Mouse (Mus musculus): ENCODE measurements around the gene Agmat. TPM values are rescaled to one million over a fixed set of nuclear protein-coding genes. Genes with fewer than 3 reads are reported as not detected.
A peak's percentile ranks its signal among the peaks of the same experiment; 100 is the strongest.

Agmat gene
- polyA plus RNA-seq, 1 experiment: 13.3 TPM

- Histone ChIP-seq H3K27me3 (ENCODE audit: control insufficient read depth, insufficient read depth, low read length) (no peaks in the 10 kb centered on the region), H3K27ac (ENCODE audit: insufficient read depth, low read depth, low read length) (peak within 1 kb of the TSS; percentile 52), H3K4me1 (ENCODE audit: control insufficient read depth, insufficient read depth, insufficient read length, low read length) (peaks cover 11% of the 10 kb centered on the region; the same call in 1 of the 2 replicates), H3K36me3 (ENCODE audit: control insufficient read depth, insufficient read depth, low read length) (peaks cover 5% of the 10 kb centered on the region), H3K4me3 (ENCODE audit: low read depth, low read length) (peak within 1 kb of the TSS; percentile 88)
- under 1% methylated on average over 42 of the region's 42 CpGs for WGBS
- TF ChIP-seq CTCF (IDR thresholded peaks at IDR 0.05; ENCODE audit: extremely low read depth, insufficient read length, insufficient replicate concordance, low read depth, low read length) (no peak), POLR2A (IDR thresholded peaks at IDR 0.05; ENCODE audit: low read depth, low read length) (peak; percentile 94)
These were observed 44.1 kb downstream of the Agmat start, which contains the start of gene Dnajc16 for GRCm38 (mm10) chr4:141790524-141790990. TSS of gene Dnajc16 (minus strand) at chr4:141790931.

GRCm38 (mm10) chr4:141791486-141791885 is 45.0 kb downstream of the Agmat start:
- TF ChIP-seq POLR2A (IDR thresholded peaks at IDR 0.05; ENCODE audit: low read depth, low read length) (no peak), CTCF (IDR thresholded peaks at IDR 0.05; ENCODE audit: extremely low read depth, insufficient read length, insufficient replicate concordance, low read depth, low read length) (no peak)
- Histone ChIP-seq H3K27ac (ENCODE audit: insufficient read depth, low read depth, low read length) (no peak overlapping the region; the same call in 1 of the 2 replicates), H3K36me3 (ENCODE audit: control insufficient read depth, insufficient read depth, low read length) (peaks cover 5% of the 10 kb centered on the region), H3K27me3 (ENCODE audit: control insufficient read depth, insufficient read depth, low read length) (no peaks in the 10 kb centered on the region), H3K4me3 (ENCODE audit: low read depth, low read length) (no peak overlapping the region), H3K4me1 (ENCODE audit: control insufficient read depth, insufficient read depth, insufficient read length, low read length) (peaks cover 11% of the 10 kb centered on the region; the same call in 1 of the 2 replicates)
- WGBS: 84% methylated on average over 7 of the region's 7 CpGs

GRCm38 (mm10) chr4:141791951-141792350 is 45.5 kb downstream of the Agmat start:
- Histone ChIP-seq H3K27ac (ENCODE audit: insufficient read depth, low read depth, low read length) (no peak overlapping the region), H3K36me3 (ENCODE audit: control insufficient read depth, insufficient read depth, low read length) (peaks cover 8% of the 10 kb centered on the region), H3K27me3 (ENCODE audit: control insufficient read depth, insufficient read depth, low read length) (no peaks in the 10 kb centered on the region), H3K4me1 (ENCODE audit: control insufficient read depth, insufficient read depth, insufficient read length, low read length) (peaks cover 10% of the 10 kb centered on the region; the same call in 1 of the 2 replicates), H3K4me3 (ENCODE audit: low read depth, low read length) (no peak overlapping the region)
- WGBS: 77% methylated on average over 8 of the region's 8 CpGs
- TF ChIP-seq POLR2A (IDR thresholded peaks at IDR 0.05; ENCODE audit: low read depth, low read length): no peak

- H3K27me3 ChIP-seq (ENCODE audit: control insufficient read depth, insufficient read depth, low read length): no peaks in the 10 kb centered on the region
- H3K4me3 ChIP-seq (ENCODE audit: low read depth, low read length): peak overlapping the region; percentile 88
- peaks cover 9% of the 10 kb centered on the region; the same call in 1 of the 2 replicates for H3K4me1 ChIP-seq (ENCODE audit: control insufficient read depth, insufficient read depth, insufficient read length, low read length)
- TF ChIP-seq POLR2A (IDR thresholded peaks at IDR 0.05; ENCODE audit: low read depth, low read length) (no peak), CTCF (IDR thresholded peaks at IDR 0.05; ENCODE audit: extremely low read depth, insufficient read length, insufficient replicate concordance, low read depth, low read length) (no peak)
- peak overlapping the region; percentile 80 for H3K27ac ChIP-seq (ENCODE audit: insufficient read depth, low read depth, low read length)
- H3K36me3 ChIP-seq (ENCODE audit: control insufficient read depth, insufficient read depth, low read length): peaks cover 13% of the 10 kb centered on the region
- 10% methylated on average over 10 of the region's 10 CpGs for WGBS
These were observed 46.2 kb downstream of the Agmat start for GRCm38 (mm10) chr4:141792554-141793281.

- Histone ChIP-seq H3K27me3 (ENCODE audit: control insufficient read depth, insufficient read depth, low read length) (no peaks in the 10 kb centered on the region), H3K4me3 (ENCODE audit: low read depth, low read length) (peak within 1 kb of the TSS; percentile 88), H3K36me3 (ENCODE audit: control insufficient read depth, insufficient read depth, low read length) (peaks cover 11% of the 10 kb centered on the region), H3K4me1 (ENCODE audit: control insufficient read depth, insufficient read depth, insufficient read length, low read length) (peaks cover 9% of the 10 kb centered on the region; the same call in 1 of the 2 replicates), H3K27ac (ENCODE audit: insufficient read depth, low read depth, low read length) (peak within 1 kb of the TSS; percentile 95)
- peak; percentile 68 for TF ChIP-seq POLR2A (IDR thresholded peaks at IDR 0.05; ENCODE audit: low read depth, low read length)
- TF ChIP-seq CTCF (IDR thresholded peaks at IDR 0.05; ENCODE audit: extremely low read depth, insufficient read length, insufficient replicate concordance, low read depth, low read length): peak; percentile 15; the same call in 1 of the 2 replicates
- 2% methylated on average over 77 of the region's 80 CpGs for WGBS
These were observed 47.0 kb downstream of the Agmat start, which contains the start of gene Casp9 for GRCm38 (mm10) chr4:141793282-141794151. TSS of gene Casp9 (plus strand) at chr4:141793612.

- Histone ChIP-seq H3K27me3 (ENCODE audit: control insufficient read depth, insufficient read depth, low read length) (no peaks in the 10 kb centered on the region), H3K4me1 (ENCODE audit: control insufficient read depth, insufficient read depth, insufficient read length, low read length) (peaks cover 9% of the 10 kb centered on the region; the same call in 1 of the 2 replicates), H3K4me3 (ENCODE audit: low read depth, low read length) (peak overlapping the region; percentile 88), H3K27ac (ENCODE audit: insufficient read depth, low read depth, low read length) (peak overlapping the region; percentile 95), H3K36me3 (ENCODE audit: control insufficient read depth, insufficient read depth, low read length) (peaks cover 11% of the 10 kb centered on the region)
- TF ChIP-seq POLR2A (IDR thresholded peaks at IDR 0.05; ENCODE audit: low read depth, low read length): no peak
- TF ChIP-seq CTCF (IDR thresholded peaks at IDR 0.05; ENCODE audit: extremely low read depth, insufficient read length, insufficient replicate concordance, low read depth, low read length): no peak
- WGBS: 2% methylated on average over 5 of the region's 5 CpGs
These were observed 47.7 kb downstream of the Agmat start for GRCm38 (mm10) chr4:141794152-141794535.

All from small intestine, adult 2 months (tissue).